Mouse (Mus musculus): ENCODE data around the gene Tmem106a.

- TF ChIP-seq CTCF (IDR thresholded peaks at IDR 0.05; ENCODE audit: low read depth, low read length) (no peak), POLR2A (IDR thresholded peaks at IDR 0.05; ENCODE audit: borderline replicate concordance, low read depth, low read length) (no peak)
These were observed 6.8 kb downstream of the Tmem106a start for GRCm38 (mm10) chr11:101588868-101589267.
